Mouse (Mus musculus): Measurements from ENCODE around the gene Elovl2.

DNA sequence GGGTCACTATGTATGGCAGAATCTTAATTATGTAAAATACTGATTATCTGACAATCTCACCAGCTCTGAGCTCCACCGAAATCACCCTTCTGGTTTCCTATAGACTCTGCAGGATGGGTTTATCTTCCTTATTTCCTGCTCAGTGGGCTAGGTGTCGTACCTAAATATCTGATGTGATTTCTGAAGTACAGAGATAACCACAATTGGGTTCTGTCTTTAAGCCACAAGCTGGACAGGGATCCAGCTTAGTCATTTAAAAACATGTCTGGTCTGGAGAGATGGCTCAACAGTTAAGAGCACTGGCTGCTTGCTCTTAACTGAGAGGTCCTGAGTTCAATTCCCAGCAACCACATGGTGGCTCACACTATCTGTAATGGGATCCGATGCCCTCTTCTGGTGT, 36.8 kb upstream of the Elovl2 start:
- TF ChIP-seq ZC3H11A (IDR thresholded peaks at IDR 0.05; ENCODE audit: borderline replicate concordance, low read depth, low read length) (no peak), CHD2 (IDR thresholded peaks at IDR 0.05; ENCODE audit: low read depth, low read length) (no peak), ZNF384 (IDR thresholded peaks at IDR 0.05; ENCODE audit: low read depth, low read length) (no peak), HCFC1 (IDR thresholded peaks at IDR 0.05; ENCODE audit: borderline replicate concordance, insufficient read depth, low read length) (no peak), MAFK (IDR thresholded peaks at IDR 0.05; ENCODE audit: insufficient read depth, low read depth, low read length) (no peak)
